Mouse (Mus musculus) inflammation-experienced regulatory T-cells, adult 6 months (primary cell): ENCODE measurements around the gene Cma1. TPM values are rescaled to one million over a fixed set of nuclear protein-coding genes. Genes with fewer than 3 reads are reported as not detected.

Source experiments
- polyA plus RNA-seq, 3 experiments: library from polyadenylated mRNA; unstranded; fragments of 100-300 nt; shearing (Covaris generic); gene quantifications; one replicate each; pipeline ENCODE4 v1.2.1; 2017

Gene Cma1
- polyA plus RNA-seq, 3 experiments from 2014 or later, result not detected

Other genes with a start within 250 kb of the Cma1 start
- gene Tgm1, start 230.7 kb downstream of the Cma1 start, polyA plus RNA-seq, result not detected
- 10 to 100 TPM; 40.8 to 75.9 (median 62.1) TPM for gene Rabggta, start 222.4 kb downstream of the Cma1 start, polyA plus RNA-seq
- gene Dhrs1, start 199.0 kb downstream of the Cma1 start, polyA plus RNA-seq, result 10 to 100 TPM; 32.4 to 57.8 (median 46.5) TPM
- 1 to 10 TPM; 4.1 to 8.4 (median 5.4) TPM for gene Nop9, start 199.0 kb downstream of the Cma1 start, polyA plus RNA-seq
- gene Cideb, start 186.2 kb downstream of the Cma1 start, polyA plus RNA-seq, result not detected
- not detected for gene Ltb4r2, start 183.2 kb downstream of the Cma1 start, polyA plus RNA-seq
- gene Ltb4r1, start 178.7 kb downstream of the Cma1 start, polyA plus RNA-seq, result 10 to 100 TPM in 1 of 3 experiments, 1 to 10 TPM in 1, under 1 TPM in 1; 0.57 to 16.6 (median 3.8) TPM
- gene Adcy4, start 160.6 kb downstream of the Cma1 start, polyA plus RNA-seq, result under 1 TPM in 1 of 3 experiments, not detected in 2; 0.29 TPM
- gene Ripk3, start 155.8 kb downstream of the Cma1 start, polyA plus RNA-seq, result 10 to 100 TPM; 71.9 to 99.8 (median 84.8) TPM
- gene Nfatc4, start 121.5 kb downstream of the Cma1 start, polyA plus RNA-seq, result not detected
- gene Nynrin, start 90.7 kb downstream of the Cma1 start, polyA plus RNA-seq, result under 1 TPM in 1 of 3 experiments, not detected in 2; 0.04 TPM
- under 1 TPM in 1 of 3 experiments, not detected in 2; 0.11 TPM for gene Cbln3, start 60.3 kb downstream of the Cma1 start, polyA plus RNA-seq
- 10 to 100 TPM; 10.5 to 13.1 (median 12.8) TPM for gene Khnyn, start 59.7 kb downstream of the Cma1 start, polyA plus RNA-seq
- gene Sdr39u1, start 44.4 kb downstream of the Cma1 start, polyA plus RNA-seq, result 100 to 1,000 TPM in 1 of 3 experiments, 10 to 100 TPM in 2; 76.4 to 107 (median 93.3) TPM
- not detected for gene Cma2, start 6.3 kb upstream of the Cma1 start, polyA plus RNA-seq
- gene Mcpt1, start 73.3 kb upstream of the Cma1 start, polyA plus RNA-seq, result not detected
- not detected for gene Mcpt9, start 85.8 kb upstream of the Cma1 start, polyA plus RNA-seq
- gene Mcpt2, start 97.4 kb upstream of the Cma1 start, polyA plus RNA-seq, result not detected
- not detected for gene Mcpt4, start 117.6 kb upstream of the Cma1 start, polyA plus RNA-seq
- not detected for gene Mcpt8, start 140.6 kb upstream of the Cma1 start, polyA plus RNA-seq
- not detected for gene Ctsg, start 157.9 kb upstream of the Cma1 start, polyA plus RNA-seq
- not detected for gene Gzme, start 175.9 kb upstream of the Cma1 start, polyA plus RNA-seq
- gene Gzmd, start 187.9 kb upstream of the Cma1 start, polyA plus RNA-seq, result not detected
- gene Gzmg, start 214.9 kb upstream of the Cma1 start, polyA plus RNA-seq, result not detected
- gene Gzmn, start 229.9 kb upstream of the Cma1 start, polyA plus RNA-seq, result not detected